Mouse (Mus musculus): ENCODE measurements around the gene Dna2.

GRCm38 (mm10) chr10:63008193-63008592 lies 61.4 kb downstream of the Dna2 start:
- no peak for TF ChIP-seq CTCF (IDR thresholded peaks at IDR 0.05; ENCODE audit: low read depth, low read length)
- TF ChIP-seq EP300 (IDR thresholded peaks at IDR 0.05; ENCODE audit: insufficient read depth, low read depth, low read length), result no peak
- TF ChIP-seq POLR2A (IDR thresholded peaks at IDR 0.05; ENCODE audit: insufficient read depth, low read length), result no peak
